Mouse (Mus musculus) splenic B cell, adult 2 months (primary cell): ENCODE measurements around the gene Tmem94.

Experiments used
- DNase-seq: peaks from one replicate; pipeline ENCODE4 v3.0.0-alpha.2; 2011; ENCODE audit warnings: low read depth, low spot score
- H3K27me3 ChIP-seq: 2 replicates; pipeline ENCODE4 v1.6.1; 2012; ENCODE audit warnings: mild to moderate bottlenecking, low read length, moderate library complexity, mixed read lengths; ENCODE audit not compliant: control insufficient read depth, poor library complexity, insufficient read depth, severe bottlenecking
- H3K36me3 ChIP-seq: 2 replicates; pipeline ENCODE4 v1.6.1; 2012; ENCODE audit warnings: mild to moderate bottlenecking, low read length, moderate library complexity, mixed read lengths; ENCODE audit not compliant: control insufficient read depth, poor library complexity, insufficient read depth, severe bottlenecking

Gene Tmem94

GRCm38 (mm10) chr11:115841044-115841443 lies 75.8 kb downstream of the Tmem94 start:
- no peak for DNase-seq
- Histone ChIP-seq H3K27me3 (no peaks in the 10 kb centered on the region), H3K36me3 (peaks cover 2% of the 10 kb centered on the region; the same call in 1 of the 2 replicates)

GRCm38 (mm10) chr11:115841961-115842550 lies 76.8 kb downstream of the Tmem94 start:
- no peak for DNase-seq
- H3K36me3 ChIP-seq = peaks cover 3% of the 10 kb centered on the region; the same call in 1 of the 2 replicates
- H3K27me3 ChIP-seq = no peaks in the 10 kb centered on the region

- no peak for DNase-seq
- Histone ChIP-seq H3K36me3 (peaks cover 3% of the 10 kb centered on the region), H3K27me3 (no peaks in the 10 kb centered on the region)
Measured at GRCm38 (mm10) chr11:115843141-115843890, 78.1 kb downstream of the Tmem94 start.

GRCm38 (mm10) chr11:115843891-115844239 lies 78.6 kb downstream of the Tmem94 start:
- H3K27me3 ChIP-seq = no peaks in the 10 kb centered on the region
- no peak for DNase-seq
- H3K36me3 ChIP-seq = peaks cover 3% of the 10 kb centered on the region

- Histone ChIP-seq H3K36me3 (peaks cover 3% of the 10 kb centered on the region), H3K27me3 (no peaks in the 10 kb centered on the region)
- no peak for DNase-seq
Measured at GRCm38 (mm10) chr11:115844240-115844639, 79.0 kb downstream of the Tmem94 start.

GRCm38 (mm10) chr11:115845819-115846218 lies 80.6 kb downstream of the Tmem94 start:
- no peak for DNase-seq
- H3K36me3 ChIP-seq = peaks cover 3% of the 10 kb centered on the region
- no peaks in the 10 kb centered on the region for H3K27me3 ChIP-seq
